Mouse (Mus musculus): Measurements from ENCODE around the gene Arhgap10.

GRCm38 (mm10) chr8:77410394-77410793 is 107.4 kb downstream of the Arhgap10 start:
- TF ChIP-seq CTCF (IDR thresholded peaks at IDR 0.05; ENCODE audit: low read depth, low read length) (no peak), POLR2A (IDR thresholded peaks at IDR 0.05; ENCODE audit: borderline replicate concordance, low read depth, low read length) (no peak)
